Comparison of ENCODE assay signal across 8 mouse cellular contexts in genomic region chr7:45717918-45718297, GRCm38 (mm10). TPM values are rescaled to one million over a fixed set of nuclear protein-coding genes. Genes with fewer than 3 reads are reported as not detected.
A peak's percentile ranks its signal among the peaks of the same experiment; 100 is the strongest.
DNase-seq lines count a peak whose midpoint lies in the region; ATAC-seq and TF ChIP-seq lines count a peak whose summit lies in the region.

Gene Sphk2, minus strand, starts transcription at chr7:45718002.

- peak within 1 kb of the TSS; percentile 97 for H3K9ac ChIP-seq in heart, embryonic 12.5 days
- H3K9ac ChIP-seq in kidney, postnatal 0 days (ENCODE audit: low read depth, low read length): peak within 1 kb of the TSS; percentile 90
- peak within 1 kb of the TSS; percentile 95 for H3K9ac ChIP-seq in liver, embryonic 11.5 days (ENCODE audit: low read depth, low read length)
- peak within 1 kb of the TSS; percentile 99 for H3K9ac ChIP-seq in stomach, embryonic 14.5 days (replicated peaks; ENCODE audit: low read depth, low read length)

- H3K4me1 ChIP-seq in erythroblast, embryonic 14.5 days (ENCODE audit: control insufficient read depth): peaks cover 67% of the 10 kb centered on the region
- H3K4me1 ChIP-seq in heart, embryonic 12.5 days (replicated peaks): peaks cover 46% of the 10 kb centered on the region
- H3K4me1 ChIP-seq in kidney, postnatal 0 days (replicated peaks; ENCODE audit: insufficient read depth, low read length): peaks cover 20% of the 10 kb centered on the region
- H3K4me1 ChIP-seq in liver, embryonic 11.5 days (replicated peaks; ENCODE audit: control insufficient read depth, insufficient read depth, low read length): peaks cover 40% of the 10 kb centered on the region
- peaks cover 47% of the 10 kb centered on the region for H3K4me1 ChIP-seq in stomach, embryonic 14.5 days (ENCODE audit: control insufficient read depth, insufficient read depth, low read length)

- peak; percentile 84 for ATAC-seq in heart, embryonic 12.5 days (ENCODE audit: insufficient number of reproducible peaks, low FRiP score)
- ATAC-seq in kidney, postnatal 0 days (replicated peaks; ENCODE audit: low FRiP score, low read depth): peak; percentile 67
- ATAC-seq in liver, embryonic 11.5 days (replicated peaks; ENCODE audit: low FRiP score): peak; percentile 69
- ATAC-seq in stomach, embryonic 14.5 days (ENCODE audit: insufficient number of reproducible peaks, insufficient read depth, low FRiP score, low read depth): peak; percentile 64

- peak within 1 kb of the TSS; percentile 89 for H3K27ac ChIP-seq in heart, embryonic 12.5 days (ENCODE audit: poor library complexity, severe bottlenecking)
- peak within 1 kb of the TSS; percentile 91 for H3K27ac ChIP-seq in kidney, postnatal 0 days
- peak within 1 kb of the TSS; percentile 86 for H3K27ac ChIP-seq in liver, embryonic 11.5 days (ENCODE audit: low read depth, low read length)
- H3K27ac ChIP-seq in stomach, embryonic 14.5 days (ENCODE audit: low read length): peak within 1 kb of the TSS; percentile 83

- peaks cover 49% of the 10 kb centered on the region for H3K79me3 ChIP-seq in C2C12 (ENCODE audit: low read depth)

- H3K4me3 ChIP-seq in C2C12 (ENCODE audit: insufficient read depth, poor library complexity, severe bottlenecking): peak within 1 kb of the TSS; percentile 71
- H3K4me3 ChIP-seq in erythroblast, embryonic 14.5 days (replicated peaks): peak within 1 kb of the TSS; percentile 83
- peak within 1 kb of the TSS; percentile 95 for H3K4me3 ChIP-seq in heart, embryonic 12.5 days
- H3K4me3 ChIP-seq in kidney, postnatal 0 days (replicated peaks; ENCODE audit: low read depth, low read length): peak within 1 kb of the TSS; percentile 88
- H3K4me3 ChIP-seq in liver, embryonic 11.5 days (ENCODE audit: low read depth, low read length): peak within 1 kb of the TSS; percentile 71
- peak within 1 kb of the TSS; percentile 97 for H3K4me3 ChIP-seq in stomach, embryonic 14.5 days (ENCODE audit: low read depth, low read length)

- no peak for TF ChIP-seq CTCF in C2C12 (IDR thresholded peaks at IDR 0.05; ENCODE audit: control insufficient read depth, insufficient read depth, insufficient read length)
- no peak for TF ChIP-seq CTCF in brain, embryonic 14.5 days (IDR thresholded peaks at IDR 0.05; ENCODE audit: borderline replicate concordance, extremely low read depth, insufficient read depth, insufficient read length)
- no peak for TF ChIP-seq CTCF in kidney, postnatal 0 days (IDR thresholded peaks at IDR 0.05; ENCODE audit: low read depth)

- DNase-seq in brain, embryonic 14.5 days (ENCODE audit: low read depth): peak; percentile 99
- peak; percentile 98 for DNase-seq in kidney, postnatal 0 days (ENCODE audit: low spot score)
- DNase-seq in liver, embryonic 11.5 days (ENCODE audit: low spot score): peak; percentile 98
- DNase-seq in naive thymus-derived CD4-positive, alpha-beta T cell, adult 2 months (ENCODE audit: low read depth): peak; percentile 99

- no peaks in the 10 kb centered on the region for H3K27me3 ChIP-seq in C2C12 (ENCODE audit: control insufficient read depth, insufficient read depth, insufficient read length)
- H3K27me3 ChIP-seq in erythroblast, embryonic 14.5 days (ENCODE audit: control insufficient read depth): no peaks in the 10 kb centered on the region
- no peaks in the 10 kb centered on the region for H3K27me3 ChIP-seq in heart, embryonic 12.5 days (replicated peaks)
- H3K27me3 ChIP-seq in kidney, postnatal 0 days (ENCODE audit: insufficient read depth, low read length): no peaks in the 10 kb centered on the region
- no peaks in the 10 kb centered on the region for H3K27me3 ChIP-seq in liver, embryonic 11.5 days (replicated peaks; ENCODE audit: control insufficient read depth, insufficient read depth, low read length)
- no peaks in the 10 kb centered on the region for H3K27me3 ChIP-seq in stomach, embryonic 14.5 days (ENCODE audit: control insufficient read depth, insufficient read depth, low read length)

- peaks cover 74% of the 10 kb centered on the region for H3K79me2 ChIP-seq in C2C12 (ENCODE audit: control insufficient read depth, insufficient read depth)

- 0% methylated on average over 41 of the region's 41 CpGs for WGBS in heart, embryonic 12.5 days
- WGBS in kidney, postnatal 0 days: under 1% methylated on average over 41 of the region's 41 CpGs
- WGBS in liver, embryonic 11.5 days: under 1% methylated on average over 41 of the region's 41 CpGs
- WGBS in stomach, embryonic 14.5 days: under 1% methylated on average over 41 of the region's 41 CpGs

- TF ChIP-seq POLR2A in brain, embryonic 14.5 days (IDR thresholded peaks at IDR 0.05; ENCODE audit: borderline replicate concordance, extremely low read depth, insufficient read depth, insufficient read length, poor library complexity, severe bottlenecking): peak; percentile 85; the same call in 1 of the 2 replicates

- H3K9me3 ChIP-seq in erythroblast, embryonic 14.5 days (ENCODE audit: control insufficient read depth, low read length): no peaks in the 10 kb centered on the region
- H3K9me3 ChIP-seq in heart, embryonic 12.5 days (replicated peaks): no peaks in the 10 kb centered on the region
- no peaks in the 10 kb centered on the region for H3K9me3 ChIP-seq in kidney, postnatal 0 days (replicated peaks; ENCODE audit: low read length)
- no peaks in the 10 kb centered on the region for H3K9me3 ChIP-seq in liver, embryonic 11.5 days (ENCODE audit: control insufficient read depth, low read length)
- no peaks in the 10 kb centered on the region for H3K9me3 ChIP-seq in stomach, embryonic 14.5 days (ENCODE audit: control insufficient read depth, low read depth, low read length)

- H3K36me3 ChIP-seq in C2C12 (ENCODE audit: control insufficient read depth, insufficient read depth): peaks cover 32% of the 10 kb centered on the region
- H3K36me3 ChIP-seq in erythroblast, embryonic 14.5 days (ENCODE audit: control insufficient read depth): peaks cover 56% of the 10 kb centered on the region
- H3K36me3 ChIP-seq in heart, embryonic 12.5 days: peaks cover 47% of the 10 kb centered on the region
- peaks cover 27% of the 10 kb centered on the region for H3K36me3 ChIP-seq in kidney, postnatal 0 days (ENCODE audit: insufficient read depth, low read length)
- H3K36me3 ChIP-seq in liver, embryonic 11.5 days (ENCODE audit: control insufficient read depth, insufficient read depth, low read length): peaks cover 38% of the 10 kb centered on the region
- peaks cover 29% of the 10 kb centered on the region for H3K36me3 ChIP-seq in stomach, embryonic 14.5 days (ENCODE audit: control insufficient read depth, insufficient read depth, low read length)

- H3K4me2 ChIP-seq in heart, embryonic 12.5 days: peak within 1 kb of the TSS; percentile 92
- H3K4me2 ChIP-seq in kidney, postnatal 0 days (ENCODE audit: low read length): peak within 1 kb of the TSS; percentile 86
- peak within 1 kb of the TSS; percentile 95 for H3K4me2 ChIP-seq in liver, embryonic 11.5 days
- peak within 1 kb of the TSS; percentile 87 for H3K4me2 ChIP-seq in stomach, embryonic 14.5 days (replicated peaks; ENCODE audit: low read depth, low read length)

- peak within 1 kb of the TSS; percentile 85 for H3ac ChIP-seq in C2C12 (ENCODE audit: control insufficient read depth, insufficient read length, low read depth)

TF ChIP-seq in C2C12, 6 proteins besides CTCF, POLR2A, EP300 and RAD21:
- TF ChIP-seq USF1 (IDR thresholded peaks at IDR 0.05; ENCODE audit: low read depth) (peak; percentile 76), CEBPB (IDR thresholded peaks at IDR 0.05; ENCODE audit: low read depth) (peak; percentile 52), MYOG (IDR thresholded peaks at IDR 0.05; ENCODE audit: control insufficient read depth, extremely low read depth, insufficient read length) (no peak), MAX (IDR thresholded peaks at IDR 0.05) (peak; percentile 15), FOSL1 (IDR thresholded peaks at IDR 0.05; ENCODE audit: insufficient read depth, low read length, poor library complexity, severe bottlenecking) (no peak), MYOD1 (IDR thresholded peaks at IDR 0.05; ENCODE audit: control insufficient read depth, insufficient read length, low read depth) (no peak)

RNA-seq across cellular contexts. Expression of gene Sphk2, which starts in this region (rescaled TPM):
- 16.9 TPM for polyA plus RNA-seq in C2C12 (2012; fragmentation: generic; extraction: Trizol)
- polyA plus RNA-seq in brain, embryonic 14.5 days (2012; rRNA removed): 33.0 and 39.8 TPM in 2 replicates
- 5.1 and 5.7 TPM in 2 replicates for polyA plus RNA-seq in erythroblast, embryonic 14.5 days (2012)
- polyA plus RNA-seq in heart, embryonic 12.5 days (2016; fragmentation: Nextera tagmentation; extraction: Ambion mirVana): 18.5 and 20.0 TPM in 2 replicates
- 20.8 and 22.3 TPM in 2 replicates for polyA plus RNA-seq in kidney, postnatal 0 days (2015; fragmentation: Nextera tagmentation; extraction: Ambion mirVana)
- polyA plus RNA-seq in liver, embryonic 11.5 days (2014; fragmentation: Nextera tagmentation; extraction: Ambion mirVana): 24.2 and 25.6 TPM in 2 replicates
- polyA plus RNA-seq in stomach, embryonic 14.5 days (2014; fragmentation: Nextera tagmentation; extraction: Ambion mirVana): 24.4 TPM in 2 replicates

Comparison
In these comparisons a context has a peak if more than half of its experiments do, and no peak if none do; other contexts are left out.
1. Peak in every context shown above with its lines: DNase-seq, ATAC-seq, H3K4me3 ChIP-seq and H3K27ac ChIP-seq.